Mouse (Mus musculus) ES-Bruce4 (cell line): ENCODE measurements around the gene Rcc2. TPM values are rescaled to one million over a fixed set of nuclear protein-coding genes. Genes with fewer than 3 reads are reported as not detected.

ENCODE experiments used
- H3K27ac ChIP-seq: 2 replicates; pipeline ENCODE4 v1.5.1; 2012; ENCODE audit warnings: low read length, inconsistent platforms; ENCODE audit not compliant: insufficient read depth
- H3K27me3 ChIP-seq: 2 replicates; pipeline ENCODE4 v1.6.1; 2012; ENCODE audit warnings: mild to moderate bottlenecking, low read length, inconsistent platforms; ENCODE audit not compliant: control insufficient read depth, poor library complexity, insufficient read depth, severe bottlenecking
- H3K36me3 ChIP-seq: 2 replicates; pipeline ENCODE4 v1.6.1; 2012; ENCODE audit warnings: inconsistent platforms, mild to moderate bottlenecking, low read length, moderate library complexity; ENCODE audit not compliant: control insufficient read depth, poor library complexity, insufficient read depth, severe bottlenecking
- H3K4me1 ChIP-seq: one replicate; pipeline ENCODE4 v1.8.1; 2011; ENCODE audit warnings: low read length; ENCODE audit not compliant: control insufficient read depth, insufficient read depth
- H3K4me3 ChIP-seq: 2 replicates; pipeline ENCODE4 v1.5.1; 2011; ENCODE audit warnings: low read depth, mild to moderate bottlenecking, low read length
- H3K9ac ChIP-seq: 2 replicates; pipeline ENCODE4 v1.6.1; 2012; ENCODE audit warnings: low read depth, mild to moderate bottlenecking, inconsistent platforms; ENCODE audit not compliant: poor library complexity, severe bottlenecking
- H3K9me3 ChIP-seq: replicated peaks from 2 replicates; pipeline ENCODE4 v1.6.1; 2012; ENCODE audit warnings: mild to moderate bottlenecking, low read length, inconsistent platforms; ENCODE audit not compliant: control insufficient read depth, poor library complexity, insufficient read depth, severe bottlenecking
- CTCF ChIP-seq: IDR thresholded peaks from one replicate; pipeline ENCODE4 v1.8.1; 2011; ENCODE audit warnings: low read depth, low read length
- EP300 ChIP-seq: IDR thresholded peaks from 2 replicates; pipeline ENCODE4 v1.6.1; 2011; ENCODE audit warnings: low read depth, low read length; ENCODE audit not compliant: insufficient read depth
- POLR2A ChIP-seq: IDR thresholded peaks from one replicate; pipeline ENCODE4 v1.8.1; 2011; ENCODE audit warnings: low read length; ENCODE audit not compliant: insufficient read depth
- polyA plus RNA-seq: library from polyadenylated mRNA; stranded (reverse); fragments of >200 nt; gene quantifications from 2 replicates; pipeline ENCODE4 v1.2.4, GENCODE M21; 2011; ENCODE audit warnings: low read depth; ENCODE audit not compliant: missing spikeins, insufficient read depth, insufficient read length

Rcc2 gene
- polyA plus RNA-seq, 1 experiment, result 227 TPM

GRCm38 (mm10) chr4:140763158-140763557 is 62.8 kb downstream of the Rcc2 start:
- TF ChIP-seq EP300 (no peak; the same call in 1 of the 2 replicates), CTCF (peak; percentile 96)
- Histone ChIP-seq H3K27ac (no peak overlapping the region), H3K4me1 (no peaks in the 10 kb centered on the region), H3K9me3 (no peaks in the 10 kb centered on the region), H3K36me3 (no peaks in the 10 kb centered on the region), H3K9ac (no peak overlapping the region), H3K27me3 (no peaks in the 10 kb centered on the region), H3K4me3 (no peak overlapping the region)

- no peak for TF ChIP-seq POLR2A
- no peak for TF ChIP-seq EP300
- TF ChIP-seq CTCF, result no peak
- Histone ChIP-seq H3K9ac (no peak overlapping the region), H3K27me3 (no peaks in the 10 kb centered on the region), H3K4me1 (peaks cover 3% of the 10 kb centered on the region), H3K4me3 (no peak overlapping the region), H3K36me3 (no peaks in the 10 kb centered on the region), H3K27ac (no peak overlapping the region), H3K9me3 (no peaks in the 10 kb centered on the region)
Measured at GRCm38 (mm10) chr4:140765936-140766335, 65.6 kb downstream of the Rcc2 start.

- Histone ChIP-seq H3K4me1 (peaks cover 4% of the 10 kb centered on the region), H3K27me3 (no peaks in the 10 kb centered on the region), H3K36me3 (no peaks in the 10 kb centered on the region), H3K4me3 (no peak overlapping the region), H3K27ac (no peak overlapping the region), H3K9ac (no peak overlapping the region), H3K9me3 (no peaks in the 10 kb centered on the region)
- TF ChIP-seq POLR2A, result no peak
- peak; percentile 77; the same call in 1 of the 2 replicates for TF ChIP-seq EP300
- TF ChIP-seq CTCF, result no peak
Measured at GRCm38 (mm10) chr4:140768973-140769372, 68.6 kb downstream of the Rcc2 start.

GRCm38 (mm10) chr4:140770433-140770832 is 70.1 kb downstream of the Rcc2 start:
- H3K4me1 ChIP-seq, result peaks cover 10% of the 10 kb centered on the region

GRCm38 (mm10) chr4:140771091-140771490 is 70.8 kb downstream of the Rcc2 start:
- no peak overlapping the region for H3K27ac ChIP-seq

More at GRCm38 (mm10) chr4:140770433-140770832, 70.1 kb downstream of the Rcc2 start:
- Histone ChIP-seq H3K9ac (no peak overlapping the region), H3K27me3 (no peaks in the 10 kb centered on the region), H3K36me3 (no peaks in the 10 kb centered on the region), H3K27ac (peak overlapping the region; percentile 81), H3K9me3 (no peaks in the 10 kb centered on the region), H3K4me3 (peak overlapping the region; percentile 16; the same call in 1 of the 2 replicates)
- TF ChIP-seq EP300, result 0 out of 2 replicates have a peak, but pooled peaks have one; percentile 32
- TF ChIP-seq POLR2A, result no peak

More at GRCm38 (mm10) chr4:140771091-140771490, 70.8 kb downstream of the Rcc2 start:
- TF ChIP-seq CTCF (no peak), EP300 (peak; percentile 66; the same call in 1 of the 2 replicates), POLR2A (no peak)
- H3K9ac ChIP-seq, result no peak overlapping the region
- no peaks in the 10 kb centered on the region for H3K36me3 ChIP-seq
- H3K4me1 ChIP-seq, result peaks cover 10% of the 10 kb centered on the region
- H3K9me3 ChIP-seq, result no peaks in the 10 kb centered on the region
- no peak overlapping the region for H3K4me3 ChIP-seq
- no peaks in the 10 kb centered on the region for H3K27me3 ChIP-seq

Other genes starting within 250 kb of the Rcc2 start
- 7.5 and 7.7 TPM in 2 replicates for gene Arhgef10l, start 34.5 kb upstream of the Rcc2 start, polyA plus RNA-seq
- 0.29 TPM in 1 of 2 replicates, not detected in the other for gene Padi6, start 42.1 kb downstream of the Rcc2 start, polyA plus RNA-seq
- gene Padi4, start 73.7 kb downstream of the Rcc2 start, polyA plus RNA-seq, result 2.2 and 2.3 TPM in 2 replicates
- 2.8 and 3.1 TPM in 2 replicates for gene Padi3, start 110.1 kb downstream of the Rcc2 start, polyA plus RNA-seq
- 0.29 and 0.43 TPM in 2 replicates for gene Padi1, start 145.2 kb downstream of the Rcc2 start, polyA plus RNA-seq
- gene Padi2, start 205.8 kb downstream of the Rcc2 start, polyA plus RNA-seq, result 6.3 TPM in 2 replicates